Mouse (Mus musculus) myocyte (in vitro differentiated cells): ENCODE results near the gene Negr1. TPM values are rescaled to one million over a fixed set of nuclear protein-coding genes. Genes with fewer than 3 reads are reported as not detected.

Experiments
- H3K27me3 ChIP-seq: one replicate; pipeline ENCODE4 v1.6.1; 2011; ENCODE audit not compliant: control insufficient read depth, insufficient read depth, insufficient read length
- H3K36me3 ChIP-seq: one replicate; pipeline ENCODE4 v1.6.1; 2011; ENCODE audit not compliant: control insufficient read depth, insufficient read depth
- H3K4me2 ChIP-seq: one replicate; pipeline ENCODE4 v1.6.1; 2011; ENCODE audit warnings: low read depth, control low read depth
- H3K4me3 ChIP-seq: one replicate; pipeline ENCODE4 v1.5.1; 2011; ENCODE audit warnings: mild to moderate bottlenecking, control low read depth, moderate library complexity
- H3K79me2 ChIP-seq: one replicate; pipeline ENCODE4 v1.6.1; 2011; ENCODE audit not compliant: control insufficient read depth, insufficient read depth
- H3ac ChIP-seq: one replicate; pipeline ENCODE4 v1.6.1; 2011; ENCODE audit not compliant: control insufficient read depth, insufficient read length
- CEBPB ChIP-seq: IDR thresholded peaks from 2 replicates; pipeline ENCODE4 v1.6.1; 2011; ENCODE audit warnings: mild to moderate bottlenecking, moderate library complexity; ENCODE audit not compliant: poor library complexity, insufficient read depth, severe bottlenecking
- E2F4 ChIP-seq: IDR thresholded peaks from one replicate; pipeline ENCODE4 v1.6.1; 2011; ENCODE audit warnings: mild to moderate bottlenecking, control low read depth, moderate library complexity; ENCODE audit not compliant: insufficient read depth
- MAX ChIP-seq: IDR thresholded peaks from one replicate; pipeline ENCODE4 v1.6.1; 2011; ENCODE audit warnings: low read depth, mild to moderate bottlenecking, control low read depth
- MYOD1 ChIP-seq, 3 experiments: IDR thresholded peaks; one replicate each; pipeline ENCODE4 v1.6.1; 2011; ENCODE audit warnings: control low read depth in 2 of 3, low read depth in 2 of 3, mild to moderate bottlenecking in 2 of 3, moderate library complexity in 1 of 3; ENCODE audit not compliant: insufficient read length in 2 of 3, control insufficient read depth in 1 of 3
- MYOG ChIP-seq, 3 experiments: IDR thresholded peaks; one replicate each; pipeline ENCODE4 v1.6.1; 2011; ENCODE audit warnings: control low read depth in 2 of 3, low read depth in 2 of 3, mild to moderate bottlenecking in 2 of 3; ENCODE audit not compliant: insufficient read length in 2 of 3, control insufficient read depth in 1 of 3, insufficient read depth in 1 of 3
- POLR2A ChIP-seq: IDR thresholded peaks from one replicate; pipeline ENCODE4 v1.6.1; 2011; ENCODE audit warnings: low read depth, mild to moderate bottlenecking, control low read depth, moderate library complexity; ENCODE audit not compliant: insufficient read length
- POLR2AphosphoS2 ChIP-seq: IDR thresholded peaks from one replicate; pipeline ENCODE4 v1.6.1; 2011; ENCODE audit warnings: low read depth, control low read depth; ENCODE audit not compliant: insufficient read length
- REST ChIP-seq: IDR thresholded peaks from one replicate; pipeline ENCODE4 v1.6.1; 2011; ENCODE audit warnings: mild to moderate bottlenecking, control low read depth, moderate library complexity; ENCODE audit not compliant: insufficient read depth, insufficient read length
- SRF ChIP-seq: IDR thresholded peaks from one replicate; pipeline ENCODE4 v1.6.1; 2011; ENCODE audit warnings: low read depth; ENCODE audit not compliant: control insufficient read depth, insufficient read length
- TCF12 ChIP-seq: IDR thresholded peaks from one replicate; pipeline ENCODE4 v1.6.1; 2011; ENCODE audit warnings: mild to moderate bottlenecking, control low read depth; ENCODE audit not compliant: poor library complexity, insufficient read depth, severe bottlenecking
- TCF3 ChIP-seq: IDR thresholded peaks from one replicate; pipeline ENCODE4 v1.6.1; 2011; ENCODE audit warnings: low read depth, control low read depth; ENCODE audit not compliant: insufficient read length
- USF1 ChIP-seq: IDR thresholded peaks from one replicate; pipeline ENCODE4 v1.6.1; 2011; ENCODE audit warnings: low read depth, mild to moderate bottlenecking, control low read depth, moderate library complexity
- polyA plus RNA-seq: library from polyadenylated mRNA; unstranded; fragments of >200 nt; fragmentation: generic; extraction: Trizol; gene quantifications from one replicate; pipeline ENCODE4 v1.2.1, GENCODE M21; 2012; ENCODE audit warnings: missing spikeins

The Negr1 gene
- polyA plus RNA-seq, 1 experiment: 0.01 TPM

- no peaks in the 10 kb centered on the region for H3K27me3 ChIP-seq
- no peak overlapping the region for H3K4me2 ChIP-seq
- TF ChIP-seq MYOD1 (IDR thresholded peaks at IDR 0.05; ENCODE audit: control insufficient read depth in 1 of 3, insufficient read length in 2 of 3, low read depth in 2 of 3) (no peak), MAX (no peak), POLR2AphosphoS2 (no peak), CEBPB (no peak), E2F4 (no peak), USF1 (no peak), SRF (no peak)
- no peak overlapping the region for H3K4me3 ChIP-seq
- H3ac ChIP-seq: no peak overlapping the region
- H3K79me2 ChIP-seq: no peaks in the 10 kb centered on the region
- H3K36me3 ChIP-seq: no peaks in the 10 kb centered on the region
Observed at GRCm38 (mm10) chr3:157272379-157272778, 710.8 kb downstream of the Negr1 start.

GRCm38 (mm10) chr3:157274143-157274542, 712.5 kb downstream of the Negr1 start:
- no peak for TF ChIP-seq TCF12
- no peak for TF ChIP-seq MYOD1 (IDR thresholded peaks at IDR 0.05; ENCODE audit: control insufficient read depth in 1 of 3, insufficient read length in 2 of 3, low read depth in 2 of 3)
- no peak for TF ChIP-seq MAX
- TF ChIP-seq E2F4: no peak
- TF ChIP-seq TCF3: no peak
- TF ChIP-seq MYOG (IDR thresholded peaks at IDR 0.05; ENCODE audit: control insufficient read depth in 1 of 3, insufficient read depth in 1 of 3, insufficient read length in 2 of 3, low read depth in 2 of 3): no peak
- TF ChIP-seq POLR2AphosphoS2: no peak
- TF ChIP-seq CEBPB: no peak
- no peak for TF ChIP-seq REST
- TF ChIP-seq USF1: no peak
- no peak for TF ChIP-seq SRF
- no peak for TF ChIP-seq POLR2A
- no peaks in the 10 kb centered on the region for H3K36me3 ChIP-seq
- H3ac ChIP-seq: no peak overlapping the region
- H3K79me2 ChIP-seq: no peaks in the 10 kb centered on the region
- no peaks in the 10 kb centered on the region for H3K27me3 ChIP-seq
- no peak overlapping the region for H3K4me2 ChIP-seq
- H3K4me3 ChIP-seq: no peak overlapping the region

GRCm38 (mm10) chr3:157279717-157280116, 718.1 kb downstream of the Negr1 start:
- TF ChIP-seq TCF3 (no peak), CEBPB (no peak), TCF12 (no peak), REST (no peak), USF1 (no peak), MYOD1 (IDR thresholded peaks at IDR 0.05; ENCODE audit: control insufficient read depth in 1 of 3, insufficient read length in 2 of 3, low read depth in 2 of 3) (no peak), POLR2A (no peak), E2F4 (no peak), MYOG (IDR thresholded peaks at IDR 0.05; ENCODE audit: control insufficient read depth in 1 of 3, insufficient read depth in 1 of 3, insufficient read length in 2 of 3, low read depth in 2 of 3) (no peak), POLR2AphosphoS2 (no peak)
- no peak overlapping the region for H3K4me3 ChIP-seq
- no peaks in the 10 kb centered on the region for H3K36me3 ChIP-seq
- H3K79me2 ChIP-seq: no peaks in the 10 kb centered on the region
- H3K27me3 ChIP-seq: no peaks in the 10 kb centered on the region
- no peak overlapping the region for H3K4me2 ChIP-seq
- H3ac ChIP-seq: no peak overlapping the region

- Histone ChIP-seq H3K36me3 (no peaks in the 10 kb centered on the region), H3K79me2 (no peaks in the 10 kb centered on the region), H3K4me3 (no peak overlapping the region), H3K4me2 (no peak overlapping the region), H3K27me3 (no peaks in the 10 kb centered on the region), H3ac (no peak overlapping the region)
- TF ChIP-seq MYOD1 (IDR thresholded peaks at IDR 0.05; ENCODE audit: control insufficient read depth in 1 of 3, insufficient read length in 2 of 3, low read depth in 2 of 3): no peak
- no peak for TF ChIP-seq REST
- no peak for TF ChIP-seq MYOG (IDR thresholded peaks at IDR 0.05; ENCODE audit: control insufficient read depth in 1 of 3, insufficient read depth in 1 of 3, insufficient read length in 2 of 3, low read depth in 2 of 3)
- no peak for TF ChIP-seq E2F4
- no peak for TF ChIP-seq POLR2AphosphoS2
- TF ChIP-seq TCF3: no peak
- no peak for TF ChIP-seq TCF12
- TF ChIP-seq SRF: no peak
- TF ChIP-seq MAX: no peak
- TF ChIP-seq POLR2A: no peak
- TF ChIP-seq USF1: no peak
- no peak for TF ChIP-seq CEBPB
Observed at GRCm38 (mm10) chr3:157281259-157281658, 719.7 kb downstream of the Negr1 start.

GRCm38 (mm10) chr3:157291286-157291685, 729.7 kb downstream of the Negr1 start:
- Histone ChIP-seq H3K79me2 (no peaks in the 10 kb centered on the region), H3K4me3 (no peak overlapping the region), H3K36me3 (no peaks in the 10 kb centered on the region), H3K4me2 (no peak overlapping the region), H3K27me3 (no peaks in the 10 kb centered on the region), H3ac (no peak overlapping the region)
- TF ChIP-seq REST (no peak), USF1 (no peak), TCF3 (no peak), POLR2AphosphoS2 (no peak), MAX (no peak), POLR2A (no peak), MYOG (IDR thresholded peaks at IDR 0.05; ENCODE audit: control insufficient read depth in 1 of 3, insufficient read depth in 1 of 3, insufficient read length in 2 of 3, low read depth in 2 of 3) (no peak), CEBPB (no peak), SRF (no peak), MYOD1 (IDR thresholded peaks at IDR 0.05; ENCODE audit: control insufficient read depth in 1 of 3, insufficient read length in 2 of 3, low read depth in 2 of 3) (no peak), TCF12 (no peak), E2F4 (no peak)
